Mouse (Mus musculus) testis, adult 2 months (tissue): ENCODE results near the gene Dnah11.

Experiments used
- CTCF ChIP-seq: fragments of 200-500 bp; IDR thresholded peaks from 2 replicates; pipeline ENCODE4 v1.5.1; 2012; ENCODE audit warnings: low read depth, mild to moderate bottlenecking, inconsistent platforms, low read length, moderate library complexity; ENCODE audit not compliant: control insufficient read depth, insufficient read depth, insufficient replicate concordance
- POLR2A ChIP-seq: fragments of 200-500 bp; IDR thresholded peaks from 2 replicates; pipeline ENCODE4 v1.6.1; 2012; ENCODE audit warnings: low read depth, mild to moderate bottlenecking, inconsistent platforms, low read length, moderate library complexity; ENCODE audit not compliant: control insufficient read depth

DNA sequence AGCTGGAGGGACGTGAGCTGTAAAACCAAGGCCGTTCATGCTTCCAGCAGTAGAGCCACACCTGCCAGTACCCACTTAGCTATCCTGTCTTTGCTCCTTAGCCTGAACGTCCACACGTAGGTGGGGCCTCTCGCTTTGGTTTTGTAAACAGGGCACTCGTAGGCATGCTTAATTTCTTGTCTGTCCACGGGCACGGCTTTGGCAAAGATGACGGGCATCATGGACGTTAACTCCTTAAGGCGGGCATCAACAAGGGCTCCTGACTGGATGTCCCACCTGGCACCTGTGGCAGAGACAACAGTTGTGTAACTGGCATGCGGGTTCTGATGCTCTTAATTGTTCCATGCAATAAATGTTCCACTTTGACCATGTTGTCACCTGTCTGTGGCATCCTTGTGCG is 320.5 kb downstream of the Dnah11 start:
- TF ChIP-seq POLR2A (no peak), CTCF (no peak)
